Mouse (Mus musculus) neutrophil, adult 5-6 weeks (primary cell): ENCODE results near the gene Nap1l3. TPM values are rescaled to one million over a fixed set of nuclear protein-coding genes. Genes with fewer than 3 reads are reported as not detected.

Source experiments
- ATAC-seq: fragments of 151-379, 151-347 bp; 2 replicates; pipeline ENCODE4 v1.8.0; 2017; ENCODE audit warnings: mild to moderate bottlenecking, moderate TSS enrichment; ENCODE audit not compliant: insufficient number of reproducible peaks, poor library complexity, low FRiP score, severe bottlenecking; ENCODE audit errors: extremely low read depth
- total RNA-seq: library from RNA; stranded (forward); fragments of 200-1000 nt; gene quantifications from 2 replicates; pipeline ENCODE4 v1.2.3, GENCODE M21; 2017

Gene Nap1l3
- 0.23 and 0.74 TPM in 2 replicates for total RNA-seq

GRCm38 (mm10) chrX:122396781-122397581 is at the start of gene Nap1l3:
Gene Nap1l3 (minus strand): TSS chrX:122397401.
- no peak for ATAC-seq

- ATAC-seq, result no peak
Observed at GRCm38 (mm10) chrX:122397652-122398051, 451 bp upstream of the Nap1l3 start.
